Mouse (Mus musculus): ENCODE measurements around the gene Rara.

The Rara gene

GRCm38 (mm10) chr11:98962421-98963095 is 34.9 kb downstream of the Rara start:
- peaks cover 81% of the 10 kb centered on the region for H3K4me1 ChIP-seq (replicated peaks; ENCODE audit: low read depth, low read length)
- no peaks in the 10 kb centered on the region for H3K27me3 ChIP-seq (ENCODE audit: insufficient read depth, low read length)
- H3K9me3 ChIP-seq (ENCODE audit: low read length): no peaks in the 10 kb centered on the region
- H3K36me3 ChIP-seq (ENCODE audit: insufficient read depth, low read length): peaks cover 38% of the 10 kb centered on the region
- H3K4me3 ChIP-seq (replicated peaks; ENCODE audit: low read length): peak overlapping the region; percentile 90
- TF ChIP-seq NANOG (IDR thresholded peaks at IDR 0.05; ENCODE audit: borderline replicate concordance, low read length) (no peak), POU5F1 (IDR thresholded peaks at IDR 0.05; ENCODE audit: borderline replicate concordance, low read length) (no peak), CTCF (conservative IDR thresholded peaks at IDR 0.05; ENCODE audit: low read length) (no peak)

GRCm38 (mm10) chr11:98963191-98964021 is 35.8 kb downstream of the Rara start:
- no peak for TF ChIP-seq CTCF (conservative IDR thresholded peaks at IDR 0.05; ENCODE audit: low read length)
- TF ChIP-seq POU5F1 (IDR thresholded peaks at IDR 0.05; ENCODE audit: borderline replicate concordance, low read length): no peak
- no peak for TF ChIP-seq NANOG (IDR thresholded peaks at IDR 0.05; ENCODE audit: borderline replicate concordance, low read length)
- Histone ChIP-seq H3K36me3 (ENCODE audit: insufficient read depth, low read length) (peaks cover 38% of the 10 kb centered on the region), H3K4me1 (replicated peaks; ENCODE audit: low read depth, low read length) (peaks cover 82% of the 10 kb centered on the region), H3K9me3 (ENCODE audit: low read length) (no peaks in the 10 kb centered on the region), H3K4me3 (replicated peaks; ENCODE audit: low read length) (peak overlapping the region; percentile 90), H3K27me3 (ENCODE audit: insufficient read depth, low read length) (no peaks in the 10 kb centered on the region)

GRCm38 (mm10) chr11:98964201-98964615 is 36.6 kb downstream of the Rara start:
- Histone ChIP-seq H3K4me1 (replicated peaks; ENCODE audit: low read depth, low read length) (peaks cover 82% of the 10 kb centered on the region), H3K9me3 (ENCODE audit: low read length) (no peaks in the 10 kb centered on the region), H3K27me3 (ENCODE audit: insufficient read depth, low read length) (no peaks in the 10 kb centered on the region), H3K36me3 (ENCODE audit: insufficient read depth, low read length) (peaks cover 46% of the 10 kb centered on the region), H3K4me3 (replicated peaks; ENCODE audit: low read length) (peak overlapping the region; percentile 90)
- TF ChIP-seq POU5F1 (IDR thresholded peaks at IDR 0.05; ENCODE audit: borderline replicate concordance, low read length): no peak
- no peak for TF ChIP-seq CTCF (conservative IDR thresholded peaks at IDR 0.05; ENCODE audit: low read length)
- no peak for TF ChIP-seq NANOG (IDR thresholded peaks at IDR 0.05; ENCODE audit: borderline replicate concordance, low read length)

GRCm38 (mm10) chr11:98964616-98965415 is 37.2 kb downstream of the Rara start:
- TF ChIP-seq NANOG (IDR thresholded peaks at IDR 0.05; ENCODE audit: borderline replicate concordance, low read length): no peak
- TF ChIP-seq CTCF (conservative IDR thresholded peaks at IDR 0.05; ENCODE audit: low read length): no peak
- TF ChIP-seq POU5F1 (IDR thresholded peaks at IDR 0.05; ENCODE audit: borderline replicate concordance, low read length): no peak
- no peaks in the 10 kb centered on the region for H3K9me3 ChIP-seq (ENCODE audit: low read length)
- H3K36me3 ChIP-seq (ENCODE audit: insufficient read depth, low read length): peaks cover 51% of the 10 kb centered on the region
- no peaks in the 10 kb centered on the region for H3K27me3 ChIP-seq (ENCODE audit: insufficient read depth, low read length)
- H3K4me1 ChIP-seq (replicated peaks; ENCODE audit: low read depth, low read length): peaks cover 82% of the 10 kb centered on the region
- H3K4me3 ChIP-seq (replicated peaks; ENCODE audit: low read length): peak overlapping the region; percentile 90

GRCm38 (mm10) chr11:98965416-98966077 is 37.9 kb downstream of the Rara start:
- H3K36me3 ChIP-seq (ENCODE audit: insufficient read depth, low read length): peaks cover 58% of the 10 kb centered on the region
- TF ChIP-seq POU5F1 (IDR thresholded peaks at IDR 0.05; ENCODE audit: borderline replicate concordance, low read length): no peak
- no peak for TF ChIP-seq NANOG (IDR thresholded peaks at IDR 0.05; ENCODE audit: borderline replicate concordance, low read length)
- no peak for TF ChIP-seq CTCF (conservative IDR thresholded peaks at IDR 0.05; ENCODE audit: low read length)
- H3K9me3 ChIP-seq (ENCODE audit: low read length): no peaks in the 10 kb centered on the region
- H3K4me3 ChIP-seq (replicated peaks; ENCODE audit: low read length): peak overlapping the region; percentile 90
- H3K27me3 ChIP-seq (ENCODE audit: insufficient read depth, low read length): no peaks in the 10 kb centered on the region
- peaks cover 89% of the 10 kb centered on the region for H3K4me1 ChIP-seq (replicated peaks; ENCODE audit: low read depth, low read length)

GRCm38 (mm10) chr11:98966499-98967141 is 39.0 kb downstream of the Rara start:
- peaks cover 69% of the 10 kb centered on the region for H3K36me3 ChIP-seq (ENCODE audit: insufficient read depth, low read length)
- H3K27me3 ChIP-seq (ENCODE audit: insufficient read depth, low read length): no peaks in the 10 kb centered on the region
- no peaks in the 10 kb centered on the region for H3K9me3 ChIP-seq (ENCODE audit: low read length)
- TF ChIP-seq POU5F1 (IDR thresholded peaks at IDR 0.05; ENCODE audit: borderline replicate concordance, low read length): no peak
- TF ChIP-seq NANOG (IDR thresholded peaks at IDR 0.05; ENCODE audit: borderline replicate concordance, low read length): no peak
- TF ChIP-seq CTCF (conservative IDR thresholded peaks at IDR 0.05; ENCODE audit: low read length): no peak
- peak overlapping the region; percentile 90 for H3K4me3 ChIP-seq (replicated peaks; ENCODE audit: low read length)
- peaks cover 92% of the 10 kb centered on the region for H3K4me1 ChIP-seq (replicated peaks; ENCODE audit: low read depth, low read length)

GRCm38 (mm10) chr11:98968079-98968478 is 40.5 kb downstream of the Rara start:
- Histone ChIP-seq H3K27me3 (ENCODE audit: insufficient read depth, low read length) (no peaks in the 10 kb centered on the region), H3K4me1 (replicated peaks; ENCODE audit: low read depth, low read length) (peaks cover 92% of the 10 kb centered on the region), H3K36me3 (ENCODE audit: insufficient read depth, low read length) (peaks cover 78% of the 10 kb centered on the region), H3K9me3 (ENCODE audit: low read length) (no peaks in the 10 kb centered on the region), H3K4me3 (replicated peaks; ENCODE audit: low read length) (peak overlapping the region; percentile 90)
- TF ChIP-seq NANOG (IDR thresholded peaks at IDR 0.05; ENCODE audit: borderline replicate concordance, low read length): no peak

Data from E14TG2a.4 (cell line).